Mouse (Mus musculus) C2C12 (cell line): ENCODE data around the gene Awat2.

Source experiments
- CEBPB ChIP-seq: IDR thresholded peaks from one replicate; pipeline ENCODE4 v1.6.1; 2011; ENCODE audit warnings: low read depth, mild to moderate bottlenecking, control low read depth, moderate library complexity
- CTCF ChIP-seq: IDR thresholded peaks from one replicate; pipeline ENCODE4 v1.5.1; 2011; ENCODE audit not compliant: control insufficient read depth, insufficient read depth, insufficient read length
- MYOD1 ChIP-seq: IDR thresholded peaks from one replicate; pipeline ENCODE4 v1.6.1; 2011; ENCODE audit warnings: low read depth; ENCODE audit not compliant: control insufficient read depth, insufficient read length
- USF1 ChIP-seq: IDR thresholded peaks from one replicate; pipeline ENCODE4 v1.6.1; 2011; ENCODE audit warnings: low read depth, mild to moderate bottlenecking, control low read depth, moderate library complexity

GRCm38 (mm10) chrX:100400900-100401299 lies 41.6 kb downstream of the Awat2 start:
- TF ChIP-seq CTCF: no peak
- TF ChIP-seq USF1: no peak
- no peak for TF ChIP-seq MYOD1
- no peak for TF ChIP-seq CEBPB
